Mouse (Mus musculus): ENCODE data around the gene Hivep3.

DNA sequence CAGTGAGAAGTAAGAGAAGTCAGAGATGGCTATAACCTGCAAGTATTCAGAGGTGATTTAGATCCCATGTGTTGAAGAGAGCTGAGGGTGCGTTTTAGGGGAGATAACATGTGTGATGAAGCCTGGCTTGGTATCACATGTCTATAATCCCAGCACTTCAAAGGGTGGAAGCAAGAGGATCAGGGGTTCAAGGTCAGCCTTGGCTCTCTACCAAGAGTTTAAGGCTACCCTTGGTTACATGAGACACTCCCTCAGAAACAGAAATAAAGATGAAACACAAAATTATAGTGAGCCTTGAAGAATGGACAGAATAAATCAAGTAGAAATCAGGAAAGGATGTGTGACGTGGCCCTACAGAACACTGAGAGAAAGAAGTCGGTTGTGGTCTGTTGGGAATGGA, 420.2 kb downstream of the Hivep3 start:
- TF ChIP-seq POLR2A (IDR thresholded peaks at IDR 0.05; ENCODE audit: insufficient read depth, low read depth, low read length) (no peak), CTCF (IDR thresholded peaks at IDR 0.05) (no peak)
